Mouse (Mus musculus) cerebellum, postnatal 4 days (tissue): Measurements from ENCODE around the gene Sertad1.
"Not testable (repeated sequence)": the region's sequence is repeated elsewhere in the genome, so short reads cannot be mapped to it uniquely, and the experiment has no call there.

Source experiments
- DNase-seq, 2 experiments: peaks; one replicate each; pipeline ENCODE4 v3.0.0; 2022; ENCODE audit warnings: low spot score in 2 of 2, mixed read lengths in 1 of 2

Sertad1 gene

DNA sequence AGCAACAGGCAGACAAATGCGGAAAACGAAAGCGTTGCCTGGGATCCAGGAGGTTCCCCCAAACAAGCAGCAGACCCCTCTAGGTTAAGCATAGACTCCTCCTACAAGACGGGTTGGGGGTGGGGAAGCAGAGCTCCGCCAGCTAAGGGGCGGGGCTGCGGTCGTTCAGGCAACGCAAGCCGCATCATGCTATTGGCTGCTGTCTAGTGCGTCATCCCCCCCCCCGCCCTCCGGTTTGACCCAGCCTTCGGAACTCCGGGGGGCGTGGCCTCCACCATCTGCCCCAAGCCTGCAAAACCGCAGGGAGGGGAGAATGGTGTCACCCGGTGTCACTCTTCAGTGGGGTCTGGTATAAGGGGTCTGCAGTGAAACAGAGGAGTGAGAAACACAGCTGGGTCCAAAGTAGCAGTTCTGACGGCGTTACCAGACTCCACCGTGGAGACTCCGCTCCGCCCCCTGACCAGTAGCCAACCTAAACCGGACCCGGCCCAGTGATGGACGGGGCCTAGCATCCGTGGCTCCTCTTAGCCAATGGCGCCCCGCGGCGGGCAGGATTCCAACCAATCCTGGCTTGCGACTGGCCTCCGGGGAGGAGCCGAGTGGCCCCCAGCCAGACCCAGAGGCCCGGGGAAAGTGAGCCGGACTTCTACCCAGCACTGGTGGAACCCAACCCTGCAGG, 13.4 kb upstream of the Sertad1 start, which contains the start of gene Sertad3:
Gene Sertad3, plus strand, starts transcription at position 613 of the 679 bp plus-strand sequence.
- DNase-seq = peak; percentile 99

DNA sequence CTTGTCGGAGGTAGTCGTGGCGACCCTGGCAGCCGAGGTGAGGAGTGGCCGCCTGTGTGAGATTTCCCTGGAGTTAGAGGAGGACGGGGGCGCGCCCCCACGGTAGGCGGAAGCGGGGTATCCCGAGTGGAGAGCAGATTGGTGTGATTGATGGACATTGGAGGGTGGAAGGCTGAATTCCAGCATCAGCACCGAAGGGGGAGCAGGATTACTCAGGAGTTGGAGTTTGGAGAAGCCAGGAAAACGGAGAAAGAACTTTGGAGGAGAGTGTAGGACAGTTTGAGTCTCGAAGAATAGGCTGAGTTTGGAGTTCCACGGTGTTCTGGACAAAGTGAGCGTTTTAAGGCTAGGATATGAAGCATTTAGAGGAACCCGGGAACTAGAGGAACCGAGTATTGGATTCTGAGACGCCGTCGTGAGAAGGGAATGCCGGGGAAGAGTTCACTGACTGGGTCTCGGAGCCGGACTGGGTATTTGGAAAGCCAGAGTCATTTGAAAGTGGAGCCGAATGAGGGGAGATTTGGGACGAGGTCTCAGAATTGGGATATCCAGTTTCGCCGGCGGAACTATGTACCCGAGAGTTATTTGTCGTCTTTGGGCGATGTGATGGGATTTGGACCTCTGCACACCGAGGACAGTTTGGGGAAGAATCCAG, 12.7 kb upstream of the Sertad1 start:
- peak in 1 of 2 experiments; percentile 19 for DNase-seq

GRCm38 (mm10) chr7:27474490-27474954, 12.2 kb upstream of the Sertad1 start:
- DNase-seq = peak; percentile 86 to 95

- DNase-seq = no peak
Observed at GRCm38 (mm10) chr7:27475596-27475995, 11.1 kb upstream of the Sertad1 start.

- DNase-seq = no peak
Observed at GRCm38 (mm10) chr7:27476098-27476635, 10.5 kb upstream of the Sertad1 start.

DNA sequence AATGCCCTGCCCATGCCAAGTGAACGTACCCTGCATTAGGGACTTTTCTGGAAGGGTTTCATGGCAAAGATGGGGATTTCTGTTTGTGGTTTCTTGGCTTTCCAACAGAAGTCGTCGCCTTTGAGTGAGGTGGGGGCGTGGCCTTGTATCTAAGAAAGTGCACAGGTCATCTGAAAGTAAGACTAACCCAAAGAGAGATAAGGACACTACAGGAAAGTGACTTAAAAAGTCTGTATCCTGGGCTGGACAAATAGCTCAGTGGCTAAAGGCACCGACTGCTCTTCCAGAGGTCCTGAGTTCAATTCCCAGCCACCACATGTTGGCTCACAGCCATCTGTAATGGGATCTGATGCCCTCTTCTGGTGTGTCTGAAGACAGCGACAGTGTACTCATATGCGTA, 8.1 kb upstream of the Sertad1 start:
- no peak for DNase-seq

GRCm38 (mm10) chr7:27479750-27480149, 7.0 kb upstream of the Sertad1 start:
- DNase-seq = no peak

GRCm38 (mm10) chr7:27480506-27480905, 6.2 kb upstream of the Sertad1 start:
- no peak for DNase-seq

DNA sequence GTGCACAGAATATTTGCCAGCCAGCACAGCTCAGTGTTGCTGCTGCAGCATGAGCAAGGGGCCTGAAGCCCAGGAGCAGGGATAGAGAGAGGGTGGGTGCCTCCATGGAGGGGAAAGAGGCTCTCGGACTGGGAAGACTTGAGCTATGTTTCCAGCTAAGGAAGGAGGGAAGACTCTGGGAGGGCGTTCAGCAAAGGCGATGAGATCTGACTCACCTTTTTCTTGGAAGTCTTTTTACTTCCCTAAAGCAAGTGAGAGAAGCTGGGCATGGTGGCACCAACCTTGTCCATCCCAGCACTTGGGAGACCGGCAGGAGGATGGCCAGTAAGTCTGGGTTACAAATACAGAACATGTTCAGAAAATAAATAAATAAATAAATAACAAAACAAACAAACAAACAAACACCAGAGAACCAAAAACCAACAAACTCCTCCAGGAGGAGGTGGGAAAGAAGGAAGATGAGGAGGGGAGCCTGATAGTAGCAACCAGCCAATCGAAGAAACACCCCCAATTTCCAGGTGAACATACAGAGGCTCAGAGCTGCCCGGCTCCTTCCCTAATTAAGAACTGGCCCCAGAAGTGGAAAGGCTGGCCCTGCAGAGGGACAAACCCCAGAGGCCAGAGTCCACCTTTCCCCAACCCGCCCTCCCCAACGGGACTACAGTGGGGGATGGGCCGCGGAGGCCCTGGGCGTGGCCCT, 5.6 kb upstream of the Sertad1 start:
- no peak for DNase-seq

GRCm38 (mm10) chr7:27481627-27481969, 5.1 kb upstream of the Sertad1 start:
- DNase-seq = peak; percentile 31 to 55

- DNase-seq = no peak
Observed at GRCm38 (mm10) chr7:27483860-27484259, 2.9 kb upstream of the Sertad1 start.

- DNase-seq = no peak
Observed at GRCm38 (mm10) chr7:27486102-27486769, 474 bp upstream of the Sertad1 start.

DNA sequence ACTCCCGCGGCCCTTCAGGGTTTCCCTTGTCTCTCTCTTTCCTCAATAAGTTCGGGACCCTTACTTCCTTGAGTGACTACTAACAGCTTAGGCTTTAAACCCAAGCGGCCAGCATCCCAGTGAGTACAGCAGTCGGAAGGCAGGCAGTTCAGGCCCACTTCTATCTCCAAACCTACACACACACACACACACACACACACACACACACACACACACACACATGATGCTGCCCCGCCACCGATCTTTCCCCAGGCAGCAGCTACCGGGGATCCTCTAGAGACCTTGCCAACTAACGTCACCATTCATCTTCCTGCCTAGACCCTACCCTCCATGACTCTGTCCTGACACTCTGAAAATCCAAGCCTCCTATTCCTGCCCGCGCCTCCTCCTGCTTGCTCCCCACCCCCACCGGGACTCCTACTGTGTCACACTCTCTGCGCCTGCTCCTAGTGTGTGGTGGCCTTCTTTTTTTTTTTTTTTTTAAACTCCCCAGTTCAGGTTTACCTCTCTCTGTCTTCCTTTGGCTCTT, 1.1 kb downstream of the Sertad1 start:
- DNase-seq = peak in 1 of 2 experiments; percentile 29

- no peak for DNase-seq
Observed at GRCm38 (mm10) chr7:27489270-27489869, 2.7 kb downstream of the Sertad1 start.

- no peak for DNase-seq
Observed at GRCm38 (mm10) chr7:27490227-27490542, 3.5 kb downstream of the Sertad1 start.

GRCm38 (mm10) chr7:27490543-27491329, 4.0 kb downstream of the Sertad1 start:
- DNase-seq = peak; percentile 46 to 74

GRCm38 (mm10) chr7:27491856-27492255, 5.1 kb downstream of the Sertad1 start:
- no peak for DNase-seq

- DNase-seq = no peak
Observed at GRCm38 (mm10) chr7:27493022-27493421, 6.3 kb downstream of the Sertad1 start.

DNA sequence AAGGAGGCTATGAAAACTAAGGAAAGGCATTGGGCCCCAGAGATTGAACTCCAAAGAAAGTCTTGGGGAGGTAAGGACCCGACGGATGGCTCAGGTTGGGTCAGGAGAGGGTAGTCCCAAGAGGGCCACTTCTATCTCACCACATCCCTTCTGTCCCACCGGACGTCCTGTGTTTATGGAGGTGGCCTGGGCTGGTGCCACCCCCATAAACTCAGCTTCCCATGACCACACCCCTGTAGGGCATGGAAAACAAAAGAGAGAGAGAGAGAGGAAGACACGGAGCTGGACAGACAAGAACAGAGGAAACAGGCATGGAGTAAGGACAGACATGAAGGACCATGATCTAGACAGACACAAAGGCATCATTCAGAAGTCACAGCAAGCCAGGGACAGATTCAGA, 6.7 kb downstream of the Sertad1 start:
- no peak for DNase-seq

GRCm38 (mm10) chr7:27494659-27495367, 8.1 kb downstream of the Sertad1 start:
- not testable (repeated sequence) for DNase-seq
